Mouse (Mus musculus) ES-E14 (cell line): ENCODE results near the gene Ddx20. TPM values are rescaled to one million over a fixed set of nuclear protein-coding genes. Genes with fewer than 3 reads are reported as not detected.

Source experiments
- DNase-seq: peaks from one replicate; pipeline ENCODE4 v3.0.0-alpha.2; 2013; ENCODE audit warnings: low read depth, low spot score
- H3K27ac ChIP-seq: 2 replicates; pipeline ENCODE4 v1.5.1; 2012; ENCODE audit warnings: low read depth, mild to moderate bottlenecking, low read length, moderate library complexity, mixed read lengths; ENCODE audit not compliant: poor library complexity, insufficient read depth, severe bottlenecking
- H3K36me3 ChIP-seq: 2 replicates; pipeline ENCODE4 v1.6.1; 2012; ENCODE audit warnings: mild to moderate bottlenecking, low read length, moderate library complexity, mixed read lengths; ENCODE audit not compliant: control insufficient read depth, poor library complexity, insufficient read depth, severe bottlenecking
- H3K4me1 ChIP-seq, 2 experiments: fragments of 150-350 bp in 1 of 2; sonication (generic) in 1 of 2; 2 replicates each; pipeline ENCODE4 v1.6.1; 2012; ENCODE audit warnings: low read length in 2 of 2, mild to moderate bottlenecking in 1 of 2, mixed read lengths in 1 of 2; ENCODE audit not compliant: control insufficient read depth in 2 of 2, insufficient read depth in 2 of 2, poor library complexity in 1 of 2
- H3K4me3 ChIP-seq, 2 experiments: fragments of 150-350 bp in 1 of 2; sonication (generic) in 1 of 2; 2 replicates each; pipeline ENCODE4 v1.5.1; 2012; ENCODE audit warnings: low read length in 2 of 2, low read depth in 1 of 2, mild to moderate bottlenecking in 1 of 2, mixed read lengths in 1 of 2; ENCODE audit not compliant: insufficient read depth in 1 of 2, poor library complexity in 1 of 2, severe bottlenecking in 1 of 2
- H3K9ac ChIP-seq: 2 replicates; pipeline ENCODE4 v1.6.1; 2012; ENCODE audit warnings: low read depth, mild to moderate bottlenecking, low read length, mixed read lengths; ENCODE audit not compliant: poor library complexity, insufficient read depth, severe bottlenecking
- H3K9me3 ChIP-seq: fragments of 150-350 bp; sonication (generic); 2 replicates; pipeline ENCODE4 v1.6.1; 2012; ENCODE audit warnings: low read depth, mild to moderate bottlenecking, low read length; ENCODE audit not compliant: control insufficient read depth, insufficient read depth
- CHD2 ChIP-seq: IDR thresholded peaks from 2 replicates; pipeline ENCODE4 v1.6.1; 2014; ENCODE audit warnings: mild to moderate bottlenecking, low read depth, low read length, inconsistent platforms
- HCFC1 ChIP-seq: IDR thresholded peaks from 2 replicates; pipeline ENCODE4 v1.6.1; 2012; ENCODE audit warnings: low read length, inconsistent platforms, borderline replicate concordance; ENCODE audit not compliant: insufficient read depth
- MAFK ChIP-seq: IDR thresholded peaks from 2 replicates; pipeline ENCODE4 v1.6.1; 2014; ENCODE audit warnings: mild to moderate bottlenecking, low read depth, low read length, inconsistent platforms; ENCODE audit not compliant: insufficient read depth
- ZC3H11A ChIP-seq: IDR thresholded peaks from 2 replicates; pipeline ENCODE4 v1.6.1; 2012; ENCODE audit warnings: low read depth, mild to moderate bottlenecking, inconsistent platforms, low read length, borderline replicate concordance
- ZNF384 ChIP-seq: IDR thresholded peaks from 2 replicates; pipeline ENCODE4 v1.6.1; 2012; ENCODE audit warnings: low read depth, low read length, inconsistent platforms
- in situ Hi-C, 2 experiments: fragments of 600-800 bp; cut with MboI; formaldehyde crosslinking; loops; one replicate each; pipeline ENCODE4 v1.15.1; 2025; ENCODE audit warnings: low sequenced_read_pairs in 2 of 2, inconsistent platforms in 1 of 2; ENCODE audit not compliant: unreplicated experiment in 2 of 2
- total RNA-seq: library from RNA; depleted of rRNA; stranded (reverse); fragments of 300-350 nt; gene quantifications from 2 replicates; pipeline ENCODE4 v1.2.3, GENCODE M21; 2012

Gene Ddx20
- total RNA-seq, 1 experiment, result 46.7 TPM

DNA sequence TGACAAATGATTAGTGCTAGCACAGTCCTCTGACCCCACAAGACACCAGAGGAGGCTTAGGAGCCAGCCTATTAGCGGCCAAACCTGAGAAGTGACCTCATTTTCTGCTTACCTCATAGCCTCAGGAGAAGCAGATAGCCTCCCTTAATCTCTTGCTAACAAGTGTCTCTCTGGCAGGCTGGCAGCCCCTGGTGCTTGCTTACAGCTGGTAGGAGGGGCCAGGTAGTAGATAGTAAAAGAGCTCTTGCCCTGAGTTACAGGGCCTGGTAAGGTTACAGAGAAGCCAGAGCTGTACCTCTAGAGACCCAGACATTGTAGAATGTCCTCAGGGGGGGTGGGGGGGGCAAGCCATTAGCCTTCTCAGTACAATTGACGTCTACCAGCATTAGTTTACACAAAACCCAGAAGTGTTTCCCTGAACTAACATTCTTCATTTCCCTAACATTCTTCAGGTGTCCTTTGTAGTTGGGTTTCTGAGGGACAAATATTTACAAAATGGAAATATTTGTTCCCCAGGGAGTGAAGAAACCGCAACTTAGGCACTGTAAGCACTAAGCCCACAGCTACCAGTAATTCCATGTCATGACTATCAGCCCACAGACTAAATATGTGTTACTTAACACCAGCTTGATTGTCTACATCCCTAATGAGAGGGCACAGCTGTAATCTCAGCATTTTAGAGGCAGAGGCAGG is 12.0 kb upstream of the Ddx20 start:
- no peak for TF ChIP-seq MAFK
- no peak for TF ChIP-seq ZNF384
- no peak for TF ChIP-seq CHD2
- TF ChIP-seq ZC3H11A, result no peak
- TF ChIP-seq HCFC1, result no peak

GRCm38 (mm10) chr3:105698311-105698710 is 10.9 kb upstream of the Ddx20 start:
- H3K4me1 ChIP-seq, result no peaks in the 10 kb centered on the region
- in situ Hi-C loops, result no loop called here
- no peak overlapping the region for H3K27ac ChIP-seq
- DNase-seq, result no peak
- no peaks in the 10 kb centered on the region for H3K9me3 ChIP-seq
- no peak overlapping the region for H3K4me3 ChIP-seq
- TF ChIP-seq ZC3H11A (no peak), MAFK (no peak), HCFC1 (no peak), CHD2 (no peak), ZNF384 (no peak)
- H3K9ac ChIP-seq, result no peak overlapping the region
- H3K36me3 ChIP-seq, result no peaks in the 10 kb centered on the region

More for the DNA sequence above, 12.0 kb upstream of the Ddx20 start:
- H3K4me1 ChIP-seq, result no peaks in the 10 kb centered on the region
- no peaks in the 10 kb centered on the region for H3K36me3 ChIP-seq
- no peaks in the 10 kb centered on the region for H3K9me3 ChIP-seq
- H3K27ac ChIP-seq, result no peak overlapping the region
- in situ Hi-C loops, result no loop called here
- no peak overlapping the region for H3K9ac ChIP-seq
- H3K4me3 ChIP-seq, result no peak overlapping the region
- no peak for DNase-seq

DNA sequence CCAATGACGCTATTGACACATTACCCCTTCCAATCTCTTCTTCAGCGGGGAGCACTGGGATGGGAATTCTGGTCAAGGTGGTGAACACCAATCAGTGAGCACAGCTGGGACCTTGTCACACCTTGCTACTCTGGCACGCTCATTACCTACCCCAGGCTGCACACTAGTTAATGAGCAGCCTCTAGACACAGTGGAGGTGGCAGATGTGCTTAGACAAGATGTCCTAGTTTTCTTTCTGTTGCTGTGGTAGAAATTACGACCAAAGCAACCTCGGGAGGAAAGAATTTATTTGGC is 9.7 kb upstream of the Ddx20 start:
- Histone ChIP-seq H3K9ac (no peak overlapping the region), H3K36me3 (no peaks in the 10 kb centered on the region), H3K9me3 (no peaks in the 10 kb centered on the region), H3K4me3 (no peak overlapping the region), H3K4me1 (no peaks in the 10 kb centered on the region), H3K27ac (no peak overlapping the region)
- DNase-seq, result no peak
- TF ChIP-seq MAFK (no peak), ZNF384 (no peak), ZC3H11A (no peak), CHD2 (no peak), HCFC1 (no peak)
- in situ Hi-C loops, result no loop called here

DNA sequence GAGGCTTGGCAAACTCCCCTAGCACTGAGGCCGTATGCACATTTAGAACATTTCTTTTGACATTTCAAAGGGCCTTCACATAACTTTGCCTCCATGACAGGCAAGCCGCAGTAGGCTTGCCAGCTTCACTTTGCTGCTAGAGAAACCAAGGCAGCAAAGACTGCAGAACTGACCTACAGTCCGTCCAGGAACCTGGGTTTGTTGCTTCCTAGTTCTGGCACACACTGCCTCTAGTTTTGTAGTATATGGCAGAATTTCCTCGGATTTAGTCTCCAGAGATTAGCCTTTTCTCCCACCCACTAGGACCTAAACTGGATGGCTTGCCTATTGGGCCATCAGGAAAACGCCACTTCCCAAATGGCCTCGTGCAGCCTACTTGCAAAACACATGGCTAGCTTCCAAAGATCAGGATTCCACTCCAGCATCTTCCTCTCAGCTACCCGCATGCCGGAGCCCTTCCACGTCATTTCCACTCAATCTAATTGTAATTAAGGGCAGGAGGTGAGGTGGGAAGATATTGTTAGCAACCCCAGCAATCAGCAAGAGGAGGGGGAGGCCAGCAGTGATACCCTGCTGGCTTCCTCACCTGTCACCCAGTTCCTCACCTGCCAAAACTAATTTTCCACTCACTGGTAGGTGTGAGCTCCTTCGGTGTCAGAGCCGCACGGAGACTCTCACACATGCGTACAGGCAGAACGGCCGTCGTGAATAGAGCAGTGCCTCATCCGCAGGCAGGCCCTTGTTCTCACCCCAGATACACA is 9.2 kb upstream of the Ddx20 start:
- TF ChIP-seq ZNF384 (no peak), CHD2 (no peak), HCFC1 (no peak), MAFK (no peak), ZC3H11A (no peak)
- Histone ChIP-seq H3K27ac (no peak overlapping the region), H3K4me3 (no peak overlapping the region), H3K9me3 (no peaks in the 10 kb centered on the region), H3K4me1 (no peaks in the 10 kb centered on the region), H3K36me3 (no peaks in the 10 kb centered on the region), H3K9ac (no peak overlapping the region)
- DNase-seq, result no peak
- in situ Hi-C loops, result no loop called here
